Mouse (Mus musculus) forebrain, embryonic 16.5 days (tissue): ENCODE results near the gene Zfp729b. TPM values are rescaled to one million over a fixed set of nuclear protein-coding genes. Genes with fewer than 3 reads are reported as not detected.

ENCODE experiments used
- ATAC-seq: fragments of 200-750 bp; cut with Nextera tagmentation; 2 replicates; pipeline ENCODE4 v1.8.0; 2017; ENCODE audit warnings: mild to moderate bottlenecking, moderate library complexity
- H3K27ac ChIP-seq: fragments of 300-500 bp; sonication (generic); 2 replicates; pipeline ENCODE4 v1.5.1; 2014; ENCODE audit warnings: low read length, control low read depth
- H3K27me3 ChIP-seq: fragments of 300-500 bp; sonication (generic); replicated peaks from 2 replicates; pipeline ENCODE4 v1.6.1; 2014; ENCODE audit warnings: low read length; ENCODE audit not compliant: control insufficient read depth, insufficient read depth
- H3K36me3 ChIP-seq: fragments of 300-500 bp; sonication (generic); 2 replicates; pipeline ENCODE4 v1.6.1; 2014; ENCODE audit not compliant: control insufficient read depth, insufficient read depth
- H3K4me1 ChIP-seq: fragments of 300-500 bp; sonication (generic); replicated peaks from 2 replicates; pipeline ENCODE4 v1.6.1; 2014; ENCODE audit warnings: low read length; ENCODE audit not compliant: control insufficient read depth, insufficient read depth
- H3K4me2 ChIP-seq: fragments of 300-500 bp; sonication (generic); 2 replicates; pipeline ENCODE4 v1.6.1; 2014; ENCODE audit warnings: mild to moderate bottlenecking, low read length, control low read depth
- H3K4me3 ChIP-seq: fragments of 300-500 bp; sonication (generic); replicated peaks from 2 replicates; pipeline ENCODE4 v1.5.1; 2014; ENCODE audit warnings: mild to moderate bottlenecking, low read length, control low read depth
- H3K9ac ChIP-seq: fragments of 300-500 bp; sonication (generic); replicated peaks from 2 replicates; pipeline ENCODE4 v1.6.1; 2014; ENCODE audit warnings: low read depth, low read length, control low read depth
- H3K9me3 ChIP-seq: fragments of 300-500 bp; sonication (generic); 2 replicates; pipeline ENCODE4 v1.6.1; 2016; ENCODE audit warnings: low read length; ENCODE audit not compliant: control insufficient read depth
- WGBS: fragments of 180-500 bp; shearing (Covaris S2); extraction: QIAGEN DNeasy Blood & Tissue Kit; methylation state at CpG from one replicate; pipeline ENCODE4 v1.1.7; 2014; 5-methylcytosine and 5-hydroxymethylcytosine counted together
- polyA plus RNA-seq: library from polyadenylated mRNA; unstranded; fragments of >200 nt; fragmentation: Nextera tagmentation; extraction: Ambion mirVana; gene quantifications from 2 replicates; pipeline ENCODE4 v1.2.1, GENCODE M21; 2015

Gene Zfp729b
- 6.3 and 7.6 TPM in 2 replicates for polyA plus RNA-seq

- H3K9me3 ChIP-seq: no peaks in the 10 kb centered on the region
- no peaks in the 10 kb centered on the region for H3K27me3 ChIP-seq
- H3K4me3 ChIP-seq: peak within 1 kb of the TSS; percentile 81
- peaks cover 4% of the 10 kb centered on the region for H3K4me1 ChIP-seq
- H3K36me3 ChIP-seq: no peaks in the 10 kb centered on the region
- H3K9ac ChIP-seq: peak within 1 kb of the TSS; percentile 68
- peak within 1 kb of the TSS; percentile 52 for H3K4me2 ChIP-seq
- WGBS: 2% methylated on average over 20 of the region's 20 CpGs
- peak within 1 kb of the TSS; percentile 60 for H3K27ac ChIP-seq
- peak; percentile 96 for ATAC-seq
These were observed at the start of gene Zfp729b for GRCm38 (mm10) chr13:67609066-67609876. Zfp729b (minus strand) TSS chr13:67609707.

DNA sequence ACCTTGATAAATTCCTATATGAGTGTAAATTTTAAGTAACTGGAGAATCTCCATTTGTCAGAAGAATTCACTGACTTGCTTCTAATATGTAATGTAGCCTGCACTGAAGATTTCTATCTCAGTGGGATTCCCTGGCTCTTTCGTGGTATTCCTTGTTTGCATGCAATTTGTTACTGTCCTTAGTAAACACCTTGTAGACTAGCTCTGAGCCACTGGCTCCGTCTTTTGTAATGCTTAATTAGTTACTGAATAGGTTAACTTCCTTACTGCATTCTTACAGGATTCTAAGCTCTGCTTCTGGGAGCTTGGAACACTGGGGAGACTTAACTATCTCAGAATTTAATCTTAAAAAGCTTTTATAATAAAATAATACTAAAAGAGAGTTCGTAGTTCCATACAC, 43.0 kb upstream of the Zfp729b start:
- WGBS: 22% methylated on average over 3 of the region's 3 CpGs
- Histone ChIP-seq H3K9me3 (no peaks in the 10 kb centered on the region), H3K36me3 (no peaks in the 10 kb centered on the region), H3K4me1 (no peaks in the 10 kb centered on the region), H3K4me2 (no peak overlapping the region), H3K27me3 (no peaks in the 10 kb centered on the region), H3K9ac (no peak overlapping the region), H3K4me3 (no peak overlapping the region), H3K27ac (no peak overlapping the region)
- ATAC-seq: no peak

GRCm38 (mm10) chr13:67637294-67638007, 27.9 kb upstream of the Zfp729b start, which contains the start of the genes Gm49345 and Zfp729a:
Gm49345 (minus strand) TSS chr13:67637769.
Zfp729a (minus strand) TSS chr13:67637791.
- Histone ChIP-seq H3K27ac (no peak within 1 kb of the TSS), H3K9me3 (no peaks in the 10 kb centered on the region), H3K36me3 (no peaks in the 10 kb centered on the region), H3K4me1 (peaks cover 5% of the 10 kb centered on the region; the same call in 1 of the 2 replicates), H3K9ac (peak within 1 kb of the TSS; percentile 64), H3K4me2 (peak within 1 kb of the TSS; percentile 66), H3K27me3 (no peaks in the 10 kb centered on the region), H3K4me3 (peak within 1 kb of the TSS; percentile 63)
- peak; percentile 99 for ATAC-seq
- WGBS: under 1% methylated on average over 19 of the region's 19 CpGs

- H3K36me3 ChIP-seq: no peaks in the 10 kb centered on the region
- no peak for ATAC-seq
- no peaks in the 10 kb centered on the region for H3K9me3 ChIP-seq
- 97% methylated on average over 4 of the region's 4 CpGs for WGBS
- no peak overlapping the region for H3K4me3 ChIP-seq
- H3K4me2 ChIP-seq: no peak overlapping the region
- peaks cover 4% of the 10 kb centered on the region for H3K4me1 ChIP-seq
- no peak overlapping the region for H3K9ac ChIP-seq
- no peaks in the 10 kb centered on the region for H3K27me3 ChIP-seq
- H3K27ac ChIP-seq: no peak overlapping the region
These were observed 601 bp upstream of the Zfp729b start for GRCm38 (mm10) chr13:67610108-67610507.

GRCm38 (mm10) chr13:67572591-67573189, 36.8 kb downstream of the Zfp729b start:
- no peak for ATAC-seq
- Histone ChIP-seq H3K4me1 (no peaks in the 10 kb centered on the region), H3K4me2 (no peak overlapping the region), H3K9ac (no peak overlapping the region), H3K27ac (no peak overlapping the region), H3K4me3 (no peak overlapping the region), H3K27me3 (no peaks in the 10 kb centered on the region), H3K9me3 (no peaks in the 10 kb centered on the region), H3K36me3 (no peaks in the 10 kb centered on the region)
- WGBS: 73% methylated on average over 5 of the region's 5 CpGs

DNA sequence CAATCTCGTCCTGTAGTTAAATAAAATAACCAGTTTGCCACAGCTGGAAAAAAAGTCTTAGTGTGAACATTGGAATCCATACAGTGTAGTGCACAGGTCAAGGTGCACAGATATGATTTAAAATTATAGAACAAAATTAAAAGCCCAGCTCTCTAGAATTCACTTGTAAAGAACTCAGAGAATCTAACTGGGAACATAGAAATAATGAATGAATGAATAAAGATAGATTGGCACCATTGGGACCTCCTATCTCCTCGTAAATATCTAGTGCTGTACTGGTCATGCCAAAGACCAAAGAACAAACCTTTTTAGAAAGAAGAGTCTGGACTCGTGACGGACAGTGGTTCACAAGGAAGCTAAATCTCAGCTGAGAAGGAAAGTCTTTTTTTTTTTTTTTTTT, 55.8 kb downstream of the Zfp729b start, which contains the start of gene Zfp748:
Zfp748 (minus strand) TSS at position 101 of the 400 bp plus-strand sequence.
- ATAC-seq: no peak
- Histone ChIP-seq H3K9ac (peak within 1 kb of the TSS; percentile 95), H3K27ac (peak within 1 kb of the TSS; percentile 84), H3K4me1 (peaks cover 14% of the 10 kb centered on the region), H3K4me3 (peak within 1 kb of the TSS; percentile 92), H3K4me2 (peak within 1 kb of the TSS; percentile 85), H3K9me3 (no peaks in the 10 kb centered on the region), H3K27me3 (no peaks in the 10 kb centered on the region), H3K36me3 (no peaks in the 10 kb centered on the region)
- 79% methylated on average over 4 of the region's 4 CpGs for WGBS

DNA sequence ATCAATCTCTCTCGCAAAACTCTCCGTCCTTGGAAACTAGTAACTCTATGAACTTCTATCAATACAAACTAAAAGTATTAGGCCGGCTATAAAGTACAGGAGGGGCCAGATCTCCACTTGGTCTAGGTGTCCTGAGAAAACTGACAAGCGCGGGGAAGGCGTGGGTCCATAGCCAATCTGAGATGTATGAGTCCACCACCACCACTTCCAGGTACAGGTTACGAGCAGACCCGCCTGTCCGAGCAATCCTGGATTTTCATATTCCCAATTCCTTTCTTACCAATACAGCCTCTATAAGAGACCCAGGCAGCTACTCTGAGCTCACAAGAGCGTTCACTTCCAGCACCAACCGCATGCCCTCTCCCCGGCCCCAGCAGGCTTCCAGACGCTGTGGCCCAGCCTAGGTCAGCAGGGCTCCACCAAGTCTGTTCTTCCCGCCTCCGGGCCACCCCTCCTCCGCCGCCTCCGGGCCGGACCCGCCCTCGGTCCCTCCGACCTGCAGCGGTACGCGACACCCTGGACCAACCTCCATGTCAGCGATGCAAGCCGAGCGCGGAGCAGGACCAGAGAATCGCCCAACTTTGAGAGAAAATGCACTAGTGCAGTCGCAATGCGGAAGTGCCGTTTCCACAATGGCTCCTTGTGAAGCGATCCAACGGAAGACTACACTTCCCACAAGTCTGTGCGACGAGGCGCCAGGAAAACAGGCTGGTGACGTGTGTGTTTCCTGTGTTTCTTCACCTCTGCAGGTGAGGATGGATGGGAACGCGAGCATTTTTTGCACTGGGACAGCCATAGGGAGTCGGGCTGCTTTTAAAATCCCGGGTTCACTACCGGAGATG, 56.8 kb downstream of the Zfp729b start:
- no peaks in the 10 kb centered on the region for H3K36me3 ChIP-seq
- no peaks in the 10 kb centered on the region for H3K27me3 ChIP-seq
- whole genome bisulfite sequencing: under 1% methylated on average over 44 of the region's 44 CpGs
- peak overlapping the region; percentile 92 for H3K4me3 ChIP-seq
- ATAC-seq: peak; percentile 100
- H3K9me3 ChIP-seq: no peaks in the 10 kb centered on the region
- H3K9ac ChIP-seq: peak overlapping the region; percentile 95
- H3K4me1 ChIP-seq: peaks cover 14% of the 10 kb centered on the region
- H3K4me2 ChIP-seq: peak overlapping the region; percentile 85
- H3K27ac ChIP-seq: peak overlapping the region; percentile 84

- no peak overlapping the region for H3K27ac ChIP-seq
These were observed 63.6 kb downstream of the Zfp729b start for GRCm38 (mm10) chr13:67545941-67546340.

More at GRCm38 (mm10) chr13:67545941-67546340, 63.6 kb downstream of the Zfp729b start:
- H3K4me3 ChIP-seq: no peak overlapping the region
- no peak overlapping the region for H3K9ac ChIP-seq
- 0 out of 2 replicates have a peak, but pooled peaks cover 1% of the 10 kb centered on the region for H3K4me1 ChIP-seq
- no peaks in the 10 kb centered on the region for H3K27me3 ChIP-seq
- WGBS: 74% methylated on average over 1 of the region's 1 CpGs
- peaks cover 31% of the 10 kb centered on the region for H3K36me3 ChIP-seq
- H3K9me3 ChIP-seq: no peaks in the 10 kb centered on the region
- H3K4me2 ChIP-seq: no peak overlapping the region
- no peak for ATAC-seq
